Mouse (Mus musculus) kidney, embryonic 16.5 days (tissue): Measurements from ENCODE around the gene Wrap73. TPM values are rescaled to one million over a fixed set of nuclear protein-coding genes. Genes with fewer than 3 reads are reported as not detected.

ENCODE experiments used
- ATAC-seq: fragments of 200-750 bp; cut with Nextera tagmentation; 2 replicates; pipeline ENCODE4 v1.8.0; 2017; ENCODE audit warnings: moderate TSS enrichment; ENCODE audit not compliant: low FRiP score, low TSS enrichment
- H3K27ac ChIP-seq: fragments of 300-500 bp; sonication (generic); 2 replicates; pipeline ENCODE4 v1.5.1; 2014; ENCODE audit warnings: low read length
- H3K27me3 ChIP-seq: fragments of 300-500 bp; sonication (generic); 2 replicates; pipeline ENCODE4 v1.6.1; 2014; ENCODE audit warnings: low read length, control low read depth, mixed read lengths; ENCODE audit not compliant: insufficient read depth
- H3K36me3 ChIP-seq: fragments of 300-500 bp; sonication (generic); 2 replicates; pipeline ENCODE4 v1.6.1; 2014; ENCODE audit warnings: low read length, control low read depth, mixed read lengths; ENCODE audit not compliant: insufficient read depth
- H3K4me1 ChIP-seq: fragments of 300-500 bp; sonication (generic); 2 replicates; pipeline ENCODE4 v1.6.1; 2014; ENCODE audit warnings: low read length, control low read depth, mixed read lengths; ENCODE audit not compliant: insufficient read depth
- H3K4me2 ChIP-seq: fragments of 300-500 bp; sonication (generic); replicated peaks from 2 replicates; pipeline ENCODE4 v1.6.1; 2014; ENCODE audit warnings: low read depth, low read length
- H3K4me3 ChIP-seq: fragments of 300-500 bp; sonication (generic); 2 replicates; pipeline ENCODE4 v1.5.1; 2014; ENCODE audit warnings: mild to moderate bottlenecking, low read length
- H3K9ac ChIP-seq: fragments of 300-500 bp; sonication (generic); replicated peaks from 2 replicates; pipeline ENCODE4 v1.6.1; 2014; ENCODE audit warnings: low read length
- H3K9me3 ChIP-seq: fragments of 300-500 bp; sonication (generic); 2 replicates; pipeline ENCODE4 v1.6.1; 2016; ENCODE audit warnings: low read length, control low read depth
- WGBS: fragments of 180-500 bp; shearing (Covaris S2); extraction: QIAGEN DNeasy Blood & Tissue Kit; methylation state at CpG from one replicate; pipeline ENCODE4 v1.1.7; 2014; 5-methylcytosine and 5-hydroxymethylcytosine counted together
- polyA plus RNA-seq: library from polyadenylated mRNA; unstranded; fragments of >200 nt; fragmentation: Nextera tagmentation; extraction: Ambion mirVana; gene quantifications from 2 replicates; pipeline ENCODE4 v1.2.1, GENCODE M21; 2015

Gene Wrap73
- 41.8 and 46.0 TPM in 2 replicates for polyA plus RNA-seq

DNA sequence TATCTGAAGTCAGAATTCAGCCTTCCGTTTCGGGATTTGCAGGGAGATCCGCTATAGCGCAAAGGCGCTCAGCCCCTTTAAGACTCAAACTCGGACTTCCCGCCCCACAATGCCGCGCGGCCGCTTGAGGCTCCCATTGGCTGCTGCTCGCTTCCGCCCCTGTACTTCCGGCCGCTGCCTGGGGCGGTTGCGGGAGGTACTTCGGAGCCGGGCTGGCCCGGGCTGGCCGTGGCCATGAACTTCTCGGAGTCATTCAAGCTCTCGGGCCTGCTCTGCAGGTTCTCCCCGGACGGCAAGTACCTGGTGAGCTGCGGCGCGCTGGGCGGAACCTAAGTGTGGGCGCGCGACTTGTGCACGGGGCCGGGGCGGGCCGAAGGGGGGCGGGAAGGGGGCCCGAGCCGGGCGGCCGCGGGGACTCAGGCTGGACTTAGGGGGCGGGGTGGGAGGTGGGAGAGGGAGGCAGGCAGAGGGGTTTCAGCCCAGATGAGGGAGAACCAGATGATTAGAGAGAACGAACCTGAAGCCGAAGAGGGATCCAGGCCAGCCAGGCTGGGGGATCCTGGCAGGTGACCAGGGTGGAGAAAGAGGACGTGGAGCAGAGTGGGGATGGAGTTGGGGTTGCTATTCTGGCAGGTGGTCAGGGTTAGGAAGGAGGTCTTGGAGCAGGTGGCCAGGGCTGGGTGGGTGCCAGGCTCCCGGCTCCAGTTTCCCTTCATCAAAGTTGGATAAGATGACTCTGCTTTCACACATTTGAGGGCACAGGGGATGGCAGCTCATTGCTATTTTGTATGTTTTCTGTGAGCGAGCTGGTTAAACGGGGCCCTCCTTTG is at the start of gene Wrap73:
Gene Wrap73 (plus strand): TSS at position 162 of the 830 bp plus-strand sequence.
- Histone ChIP-seq H3K27me3 (peaks cover 45% of the 10 kb centered on the region), H3K9me3 (no peaks in the 10 kb centered on the region), H3K4me2 (peak within 1 kb of the TSS; percentile 88), H3K4me3 (peak within 1 kb of the TSS; percentile 82), H3K27ac (peak within 1 kb of the TSS; percentile 94), H3K4me1 (peaks cover 39% of the 10 kb centered on the region), H3K36me3 (no peaks in the 10 kb centered on the region; the same call in 1 of the 2 replicates), H3K9ac (peak within 1 kb of the TSS; percentile 78)
- under 1% methylated on average over 49 of the region's 49 CpGs for whole genome bisulfite sequencing
- peak; percentile 95 for ATAC-seq

GRCm38 (mm10) chr4:154093210-154093609 is 49.0 kb upstream of the Wrap73 start:
- H3K9ac ChIP-seq, result no peak overlapping the region
- ATAC-seq, result no peak
- no peaks in the 10 kb centered on the region for H3K9me3 ChIP-seq
- H3K27ac ChIP-seq, result no peak overlapping the region
- no peaks in the 10 kb centered on the region for H3K27me3 ChIP-seq
- H3K4me1 ChIP-seq, result no peaks in the 10 kb centered on the region
- H3K4me2 ChIP-seq, result no peak overlapping the region
- WGBS, result 20% methylated on average over 9 of the region's 9 CpGs
- no peak overlapping the region for H3K4me3 ChIP-seq
- no peaks in the 10 kb centered on the region for H3K36me3 ChIP-seq

- Histone ChIP-seq H3K4me1 (no peaks in the 10 kb centered on the region), H3K4me2 (no peak overlapping the region), H3K4me3 (no peak overlapping the region), H3K36me3 (no peaks in the 10 kb centered on the region), H3K27ac (no peak overlapping the region), H3K27me3 (no peaks in the 10 kb centered on the region; the same call in 1 of the 2 replicates), H3K9ac (no peak overlapping the region), H3K9me3 (no peaks in the 10 kb centered on the region)
- WGBS, result 21% methylated on average over 6 of the region's 6 CpGs
- no peak for ATAC-seq
These were observed 46.1 kb upstream of the Wrap73 start for GRCm38 (mm10) chr4:154096111-154096510.

- 49% methylated on average over 7 of the region's 7 CpGs for WGBS
- Histone ChIP-seq H3K4me1 (no peaks in the 10 kb centered on the region), H3K27ac (no peak overlapping the region), H3K9me3 (no peaks in the 10 kb centered on the region), H3K4me3 (no peak overlapping the region), H3K27me3 (peaks cover 10% of the 10 kb centered on the region; the same call in 1 of the 2 replicates), H3K9ac (no peak overlapping the region), H3K4me2 (no peak overlapping the region), H3K36me3 (no peaks in the 10 kb centered on the region)
- ATAC-seq, result no peak
These were observed 42.8 kb upstream of the Wrap73 start for GRCm38 (mm10) chr4:154099361-154099760.

DNA sequence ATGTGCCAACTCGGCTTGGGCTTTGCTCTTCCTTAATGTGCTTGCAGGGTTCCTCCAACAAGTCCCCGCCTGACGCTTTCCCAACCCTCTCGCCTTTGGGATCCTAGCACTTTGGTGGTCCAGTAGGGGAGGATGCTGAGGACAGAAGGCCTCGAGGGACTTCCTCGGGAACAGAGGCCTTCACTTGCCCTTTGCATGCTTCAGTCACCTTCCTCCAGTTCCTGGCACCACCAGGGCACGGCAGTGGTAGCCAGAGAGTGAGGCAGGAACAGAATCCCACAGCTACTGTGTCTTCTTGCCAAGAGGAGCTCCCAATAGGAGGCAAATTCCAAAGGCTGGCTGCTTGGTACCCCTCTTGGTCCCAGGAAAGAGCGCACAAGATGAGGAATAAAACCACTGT is 38.8 kb upstream of the Wrap73 start:
- Histone ChIP-seq H3K9ac (no peak overlapping the region), H3K4me3 (no peak overlapping the region), H3K36me3 (no peaks in the 10 kb centered on the region), H3K27me3 (peaks cover 12% of the 10 kb centered on the region; the same call in 1 of the 2 replicates), H3K9me3 (no peaks in the 10 kb centered on the region), H3K27ac (no peak overlapping the region), H3K4me1 (no peaks in the 10 kb centered on the region), H3K4me2 (no peak overlapping the region)
- ATAC-seq, result no peak
- WGBS, result 68% methylated on average over 8 of the region's 8 CpGs

- H3K36me3 ChIP-seq, result no peaks in the 10 kb centered on the region
- no peak overlapping the region for H3K4me3 ChIP-seq
- peaks cover 12% of the 10 kb centered on the region; the same call in 1 of the 2 replicates for H3K27me3 ChIP-seq
- no peak for ATAC-seq
- no peak overlapping the region for H3K9ac ChIP-seq
- no peaks in the 10 kb centered on the region for H3K4me1 ChIP-seq
- H3K9me3 ChIP-seq, result no peaks in the 10 kb centered on the region
- 88% methylated on average over 10 of the region's 10 CpGs for WGBS
- no peak overlapping the region for H3K4me2 ChIP-seq
- H3K27ac ChIP-seq, result no peak overlapping the region
These were observed 38.3 kb upstream of the Wrap73 start for GRCm38 (mm10) chr4:154103912-154104311.

DNA sequence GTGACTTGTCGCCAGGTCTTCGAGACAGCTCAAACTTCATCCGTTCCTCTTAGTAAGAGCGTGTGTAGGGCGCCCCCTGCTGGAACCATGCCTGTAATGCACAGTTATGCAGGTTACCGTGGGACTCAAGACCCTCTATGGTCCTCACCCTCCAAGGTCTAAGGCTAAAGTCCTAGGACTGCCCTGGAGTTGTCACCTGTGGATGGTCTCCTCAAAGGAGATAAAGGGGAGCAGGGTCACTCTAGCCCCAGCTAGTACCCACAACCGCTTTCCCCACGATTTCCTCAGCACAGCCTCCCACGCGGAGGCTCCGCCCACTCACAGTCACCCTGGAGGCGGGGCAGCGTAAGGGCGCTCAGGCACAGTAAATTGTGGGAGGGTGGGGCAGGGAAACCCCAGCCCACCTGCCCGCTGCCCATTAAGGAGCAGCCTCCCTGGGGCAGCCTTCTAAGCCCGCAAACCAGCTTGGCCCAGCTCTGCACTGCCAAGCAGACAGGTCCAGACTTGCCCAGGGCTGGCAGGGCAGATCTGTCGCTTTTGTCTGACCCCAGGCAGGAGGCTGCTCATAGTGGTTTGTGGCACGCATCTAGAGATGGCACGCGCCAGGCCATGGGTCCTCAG is 36.7 kb upstream of the Wrap73 start:
- Histone ChIP-seq H3K36me3 (no peaks in the 10 kb centered on the region), H3K27ac (no peak overlapping the region), H3K4me3 (peak overlapping the region; percentile 17; the same call in 1 of the 2 replicates), H3K9ac (no peak overlapping the region), H3K4me2 (peak overlapping the region; percentile 39; the same call in 1 of the 2 replicates), H3K4me1 (no peaks in the 10 kb centered on the region), H3K9me3 (no peaks in the 10 kb centered on the region), H3K27me3 (peaks cover 12% of the 10 kb centered on the region; the same call in 1 of the 2 replicates)
- 19% methylated on average over 20 of the region's 20 CpGs for WGBS
- ATAC-seq, result peak; percentile 73

- Histone ChIP-seq H3K4me2 (no peak overlapping the region), H3K9me3 (no peaks in the 10 kb centered on the region), H3K36me3 (no peaks in the 10 kb centered on the region), H3K4me3 (no peak overlapping the region), H3K9ac (no peak overlapping the region), H3K27me3 (peaks cover 12% of the 10 kb centered on the region; the same call in 1 of the 2 replicates), H3K27ac (no peak overlapping the region), H3K4me1 (no peaks in the 10 kb centered on the region)
- ATAC-seq, result no peak
- WGBS, result 77% methylated on average over 13 of the region's 13 CpGs
These were observed 35.6 kb upstream of the Wrap73 start for GRCm38 (mm10) chr4:154106497-154107061.

DNA sequence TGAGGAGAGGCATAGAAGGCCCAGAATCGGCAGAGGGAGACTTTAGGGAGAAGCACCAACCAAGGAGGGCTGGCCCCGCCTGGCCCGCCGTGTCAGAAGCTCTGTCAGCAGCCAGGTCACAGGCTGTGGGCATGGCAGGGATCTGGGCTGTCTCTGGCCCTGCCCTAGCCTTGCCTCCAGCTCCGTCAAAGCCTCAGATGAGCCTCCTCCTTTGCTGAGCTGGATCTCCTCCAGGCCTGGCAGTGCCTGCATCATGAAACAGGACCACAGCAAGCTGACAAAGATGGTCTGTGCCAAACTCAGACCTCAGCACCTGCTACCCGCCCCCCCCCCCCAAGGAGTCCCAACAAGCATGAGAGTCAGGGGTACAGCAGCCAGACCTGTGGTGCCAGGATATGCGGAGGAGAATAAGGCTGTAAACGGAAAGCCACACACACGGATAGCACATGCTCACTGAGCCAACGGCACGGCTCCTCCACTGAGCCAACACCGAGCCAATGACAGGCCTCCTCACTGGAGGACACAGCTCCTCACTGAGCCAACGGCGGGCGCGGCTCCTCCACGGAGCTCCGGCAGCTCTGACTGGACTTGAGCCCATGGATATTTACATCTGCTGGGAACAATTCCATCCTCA is 32.8 kb upstream of the Wrap73 start:
- no peak for ATAC-seq
- Histone ChIP-seq H3K4me1 (no peaks in the 10 kb centered on the region), H3K36me3 (no peaks in the 10 kb centered on the region), H3K4me3 (no peak overlapping the region), H3K27me3 (peaks cover 2% of the 10 kb centered on the region; the same call in 1 of the 2 replicates), H3K4me2 (no peak overlapping the region), H3K9ac (no peak overlapping the region), H3K9me3 (no peaks in the 10 kb centered on the region), H3K27ac (no peak overlapping the region)
- 53% methylated on average over 18 of the region's 18 CpGs for WGBS
